Mouse (Mus musculus) CH12.LX (cell line): ENCODE results near the gene Pou3f1. TPM values are rescaled to one million over a fixed set of nuclear protein-coding genes. Genes with fewer than 3 reads are reported as not detected.

Source experiments
- DNase-seq: peaks from one replicate; pipeline ENCODE4 v3.0.0-alpha.2; 2013; ENCODE audit errors: extremely low read depth
- H3K27ac ChIP-seq: 2 replicates; pipeline ENCODE4 v1.5.1; 2012; ENCODE audit warnings: low read depth, mild to moderate bottlenecking, control low read depth, moderate library complexity; ENCODE audit not compliant: insufficient read depth
- H3K27me3 ChIP-seq: replicated peaks from 2 replicates; pipeline ENCODE3; 2012; ENCODE audit warnings: inconsistent platforms
- H3K36me3 ChIP-seq, 2 experiments: replicated peaks in 1 of 2; 2 replicates each; pipeline versions ENCODE3 to v1.6.1; 2012; ENCODE audit warnings: inconsistent platforms in 1 of 2, low read length in 1 of 2, mild to moderate bottlenecking in 1 of 2, mixed read lengths in 1 of 2, moderate library complexity in 1 of 2; ENCODE audit not compliant: control insufficient read depth in 1 of 2, insufficient read depth in 1 of 2
- H3K4me1 ChIP-seq, 2 experiments: 2 replicates each; pipeline ENCODE4 v1.6.1; 2012; ENCODE audit warnings: inconsistent platforms in 1 of 2, moderate library complexity in 1 of 2; ENCODE audit not compliant: insufficient read depth in 2 of 2, control insufficient read depth in 1 of 2
- H3K4me2 ChIP-seq: 2 replicates; pipeline ENCODE4 v1.6.1; 2012; ENCODE audit warnings: low read depth, mild to moderate bottlenecking, control low read depth; ENCODE audit not compliant: poor library complexity, insufficient read depth, severe bottlenecking
- H3K4me3 ChIP-seq, 3 experiments: fragments of 150-350 bp in 1 of 3; sonication (generic) in 1 of 3; replicated peaks in 1 of 3; 2 replicates each; pipeline versions ENCODE3 to v1.5.1; 2011 to 2012; ENCODE audit warnings: low read depth in 2 of 3, low read length in 2 of 3, mild to moderate bottlenecking in 2 of 3, moderate library complexity in 2 of 3, control low read depth in 1 of 3, improper control_type of control experiment in 1 of 3, inconsistent platforms in 1 of 3, mixed read lengths in 1 of 3; ENCODE audit not compliant: poor library complexity in 1 of 3
- H3K79me2 ChIP-seq: replicated peaks from 2 replicates; pipeline ENCODE4 v1.6.1; 2012; ENCODE audit warnings: mild to moderate bottlenecking, moderate library complexity; ENCODE audit not compliant: control insufficient read depth, poor library complexity, insufficient read depth, severe bottlenecking; ENCODE audit errors: extremely low read depth
- H3K9ac ChIP-seq: 2 replicates; pipeline ENCODE4 v1.6.1; 2012; ENCODE audit warnings: low read depth, mild to moderate bottlenecking, control low read depth, moderate library complexity; ENCODE audit not compliant: insufficient read depth
- H3K9me3 ChIP-seq: replicated peaks from 2 replicates; pipeline ENCODE3; 2012; ENCODE audit warnings: low read length, inconsistent platforms, mixed read lengths
- BHLHE40 ChIP-seq: IDR thresholded peaks from 2 replicates; pipeline ENCODE4 v1.6.1; 2011; ENCODE audit warnings: mild to moderate bottlenecking, low read depth, low read length, improper control_type of control experiment
- CHD2 ChIP-seq: IDR thresholded peaks from 2 replicates; pipeline ENCODE4 v1.6.1; 2011; ENCODE audit warnings: low read length, improper control_type of control experiment
- CTCF ChIP-seq, 2 experiments: IDR thresholded peaks in 1 of 2; conservative IDR thresholded peaks in 1 of 2; 2 replicates each; pipeline ENCODE4 v1.5.1; 2011 to 2012; ENCODE audit warnings: low read depth in 2 of 2, low read length in 2 of 2, improper control_type of control experiment in 1 of 2, inconsistent platforms in 1 of 2, mild to moderate bottlenecking in 1 of 2, moderate library complexity in 1 of 2
- E2F4 ChIP-seq: IDR thresholded peaks from 2 replicates; pipeline ENCODE4 v1.6.1; 2011; ENCODE audit warnings: low read depth, low read length, improper control_type of control experiment; ENCODE audit not compliant: insufficient replicate concordance
- EP300 ChIP-seq: IDR thresholded peaks from 2 replicates; pipeline ENCODE4 v1.6.1; 2011; ENCODE audit warnings: low read length, improper control_type of control experiment
- HCFC1 ChIP-seq: IDR thresholded peaks from 2 replicates; pipeline ENCODE4 v1.6.1; 2012; ENCODE audit warnings: low read depth, mild to moderate bottlenecking, inconsistent platforms, low read length, improper control_type of control experiment
- MAX ChIP-seq: IDR thresholded peaks from 2 replicates; pipeline ENCODE4 v1.6.1; 2011; ENCODE audit warnings: low read length, improper control_type of control experiment
- MAZ ChIP-seq: IDR thresholded peaks from 2 replicates; pipeline ENCODE4 v1.6.1; 2012; ENCODE audit warnings: low read depth, mild to moderate bottlenecking, inconsistent platforms, low read length, improper control_type of control experiment, moderate library complexity
- MYC ChIP-seq: IDR thresholded peaks from 2 replicates; pipeline ENCODE4 v1.6.1; 2011; ENCODE audit warnings: low read depth, mild to moderate bottlenecking, improper control_type of control experiment, low read length
- NELFE ChIP-seq: IDR thresholded peaks from 2 replicates; pipeline ENCODE4 v1.6.1; 2011; ENCODE audit warnings: low read depth, low read length, improper control_type of control experiment
- PAX5 ChIP-seq: IDR thresholded peaks from 2 replicates; pipeline ENCODE4 v1.6.1; 2012; ENCODE audit warnings: low read length, inconsistent platforms, mixed read lengths
- RCOR1 ChIP-seq: conservative IDR thresholded peaks from 2 replicates; pipeline ENCODE4 v1.6.1; 2012; ENCODE audit warnings: low read depth, mild to moderate bottlenecking, inconsistent platforms, low read length, improper control_type of control experiment
- SIN3A ChIP-seq: IDR thresholded peaks from 2 replicates; pipeline ENCODE4 v1.6.1; 2012; ENCODE audit warnings: low read length, improper control_type of control experiment, inconsistent platforms
- SMC3 ChIP-seq: IDR thresholded peaks from 2 replicates; pipeline ENCODE4 v1.6.1; 2011; ENCODE audit warnings: low read depth, low read length, improper control_type of control experiment
- USF2 ChIP-seq: conservative IDR thresholded peaks from 2 replicates; pipeline ENCODE4 v1.6.1; 2011; ENCODE audit warnings: low read depth, low read length, improper control_type of control experiment
- dilution Hi-C: fragments of 300-500 bp; cut with MboI; formaldehyde crosslinking; loops from 2 replicates; pipeline ENCODE4 v1.14.3; 2020; ENCODE audit warnings: low sequenced_read_pairs; ENCODE audit not compliant: extremely low pct_unique_long_range_greater_than_20kb, extremely low pct_ligation_motif_present
- in situ Hi-C: fragments of 300-500 bp; cut with MboI; formaldehyde crosslinking; loops from 3 replicates; pipeline ENCODE4 v1.14.3; 2019; ENCODE audit warnings: low sequenced_read_pairs, low pct_ligation_motif_present, low pct_unique_long_range_greater_than_20kb, mixed read lengths
- polyA plus RNA-seq: library from polyadenylated mRNA; unstranded; fragments of >175 nt; gene quantifications from 2 replicates; pipeline ENCODE4 v1.2.1, GENCODE M21; 2012; ENCODE audit warnings: low read depth; ENCODE audit not compliant: insufficient read length
- total RNA-seq, 2 experiments: library from RNA; depleted of rRNA; stranded (reverse); fragments of 300-350 nt in 1 of 2; fragments of >200 nt in 1 of 2; gene quantifications; 2 replicates each; pipeline ENCODE4 v1.2.3; 2012 to 2014

Gene Pou3f1
- total and polyA plus RNA-seq, 3 experiments, result not detected

GRCm38 (mm10) chr4:124695786-124696516 is 39.3 kb downstream of the Pou3f1 start:
- no peak for DNase-seq
- no peak for TF ChIP-seq CTCF (conservative IDR thresholded peaks at IDR 0.05 in 1 of 2, IDR thresholded peaks at IDR 0.05 in 1 of 2; ENCODE audit: low read depth in 2 of 2, low read length in 2 of 2)
- no peak for TF ChIP-seq MYC
- TF ChIP-seq USF2, result no peak
- peak; percentile 39; the same call in 1 of the 2 replicates for TF ChIP-seq MAX
- TF ChIP-seq MAZ, result 0 out of 2 replicates have a peak, but pooled peaks have one; percentile 40
- TF ChIP-seq BHLHE40, result no peak
- TF ChIP-seq, all 38 proteins: peak for 2
- Histone ChIP-seq H3K27ac (peak overlapping the region; percentile 19; the same call in 1 of the 2 replicates), H3K4me3 (peak overlapping the region in 2 of 3 experiments; percentile 8 to 29), H3K79me2 (peaks cover 24% of the 10 kb centered on the region), H3K27me3 (no peaks in the 10 kb centered on the region), H3K4me2 (peak overlapping the region; percentile 14; the same call in 1 of the 2 replicates), H3K9me3 (peaks cover 2% of the 10 kb centered on the region), H3K4me1 (peaks cover 3 to 38% of the 10 kb centered on the region in 2 experiments; a peak in 3 of 4 replicates), H3K9ac (peak overlapping the region; percentile 6; the same call in 1 of the 2 replicates), H3K36me3 (peaks cover 0 to 1% of the 10 kb centered on the region in 2 experiments)
- in situ Hi-C loops, result no loop called here
- dilution Hi-C loops, result no loop called here

GRCm38 (mm10) chr4:124699791-124700190 is 43.2 kb downstream of the Pou3f1 start:
- no peaks in the 10 kb centered on the region for H3K36me3 ChIP-seq
- peaks cover 2% of the 10 kb centered on the region for H3K9me3 ChIP-seq
- DNase-seq, result no peak
- TF ChIP-seq E2F4, result no peak
- TF ChIP-seq PAX5, result no peak
- no peak for TF ChIP-seq NELFE
- TF ChIP-seq SMC3, result no peak
- no peak for TF ChIP-seq MAX
- TF ChIP-seq RCOR1, result no peak
- TF ChIP-seq CHD2, result no peak
- TF ChIP-seq SIN3A, result no peak
- TF ChIP-seq HCFC1, result no peak
- no peak for TF ChIP-seq USF2
- no peak for TF ChIP-seq MAZ
- no peak for TF ChIP-seq EP300
- in situ Hi-C loops, result loop anchor here (10.0 kb wide), 1 partner anchor 365 kb away; the partner anchor contains the start of genes Dnali1 and Snip1
- no peak overlapping the region for H3K4me3 ChIP-seq
- H3K4me2 ChIP-seq, result peak overlapping the region; percentile 83
- peaks cover 19% of the 10 kb centered on the region for H3K79me2 ChIP-seq
- peak overlapping the region; percentile 93; the same call in 1 of the 2 replicates for H3K9ac ChIP-seq
- no peak overlapping the region for H3K27ac ChIP-seq
- no peaks in the 10 kb centered on the region for H3K27me3 ChIP-seq
- H3K4me1 ChIP-seq, result peaks cover 16 to 50% of the 10 kb centered on the region in 2 experiments
- dilution Hi-C loops, result no loop called here
